Mouse (Mus musculus) intestine, embryonic 14.5 days (tissue): ENCODE measurements around the gene Gm10382. TPM values are rescaled to one million over a fixed set of nuclear protein-coding genes. Genes with fewer than 3 reads are reported as not detected.

Experiments used
- ATAC-seq: fragments of 200-750 bp; cut with Nextera tagmentation; replicated peaks from 2 replicates; pipeline ENCODE4 v1.8.0; 2017; ENCODE audit warnings: low read depth, moderate number of reproducible peaks, moderate TSS enrichment, moderate library complexity; ENCODE audit not compliant: low FRiP score, low TSS enrichment
- DNase-seq: peaks from one replicate; pipeline ENCODE4 v3.0.0-alpha.2; 2018; ENCODE audit warnings: low spot score
- H3K27ac ChIP-seq: fragments of 300-500 bp; sonication (generic); 2 replicates; pipeline ENCODE4 v1.5.1; 2014; ENCODE audit warnings: low read depth, mild to moderate bottlenecking, control low read depth
- H3K27me3 ChIP-seq: fragments of 300-500 bp; sonication (generic); replicated peaks from 2 replicates; pipeline ENCODE4 v1.6.1; 2014; ENCODE audit warnings: low read length, control low read depth; ENCODE audit not compliant: control insufficient read depth, insufficient read depth
- H3K36me3 ChIP-seq: fragments of 300-500 bp; sonication (generic); 2 replicates; pipeline ENCODE4 v1.6.1; 2014; ENCODE audit warnings: low read length, control low read depth; ENCODE audit not compliant: control insufficient read depth, insufficient read depth
- H3K4me1 ChIP-seq: fragments of 300-500 bp; sonication (generic); replicated peaks from 2 replicates; pipeline ENCODE4 v1.6.1; 2014; ENCODE audit warnings: low read length, control low read depth, mixed read lengths; ENCODE audit not compliant: control insufficient read depth, insufficient read depth
- H3K4me2 ChIP-seq: fragments of 300-500 bp; sonication (generic); 2 replicates; pipeline ENCODE4 v1.6.1; 2014; ENCODE audit warnings: low read length
- H3K4me3 ChIP-seq: fragments of 300-500 bp; sonication (generic); 2 replicates; pipeline ENCODE4 v1.5.1; 2014; ENCODE audit warnings: low read depth, low read length, control low read depth, mixed read lengths
- H3K9ac ChIP-seq: fragments of 300-500 bp; sonication (generic); 2 replicates; pipeline ENCODE4 v1.6.1; 2014; ENCODE audit warnings: mild to moderate bottlenecking, low read length
- H3K9me3 ChIP-seq: fragments of 300-500 bp; sonication (generic); 2 replicates; pipeline ENCODE4 v1.6.1; 2016; ENCODE audit warnings: low read length, control low read depth; ENCODE audit not compliant: control insufficient read depth
- WGBS: fragments of 180-500 bp; shearing (Covaris S2); extraction: QIAGEN DNeasy Blood & Tissue Kit; methylation state at CpG from one replicate; pipeline ENCODE4 v1.1.7; 2014; 5-methylcytosine and 5-hydroxymethylcytosine counted together
- polyA plus RNA-seq: library from polyadenylated mRNA; unstranded; fragments of >200 nt; fragmentation: Nextera tagmentation; extraction: Ambion mirVana; gene quantifications from 2 replicates; pipeline ENCODE4 v1.2.1, GENCODE M21; 2014

Gm10382 gene
- polyA plus RNA-seq, 1 experiment from 2014 or later = 0.15 TPM

DNA sequence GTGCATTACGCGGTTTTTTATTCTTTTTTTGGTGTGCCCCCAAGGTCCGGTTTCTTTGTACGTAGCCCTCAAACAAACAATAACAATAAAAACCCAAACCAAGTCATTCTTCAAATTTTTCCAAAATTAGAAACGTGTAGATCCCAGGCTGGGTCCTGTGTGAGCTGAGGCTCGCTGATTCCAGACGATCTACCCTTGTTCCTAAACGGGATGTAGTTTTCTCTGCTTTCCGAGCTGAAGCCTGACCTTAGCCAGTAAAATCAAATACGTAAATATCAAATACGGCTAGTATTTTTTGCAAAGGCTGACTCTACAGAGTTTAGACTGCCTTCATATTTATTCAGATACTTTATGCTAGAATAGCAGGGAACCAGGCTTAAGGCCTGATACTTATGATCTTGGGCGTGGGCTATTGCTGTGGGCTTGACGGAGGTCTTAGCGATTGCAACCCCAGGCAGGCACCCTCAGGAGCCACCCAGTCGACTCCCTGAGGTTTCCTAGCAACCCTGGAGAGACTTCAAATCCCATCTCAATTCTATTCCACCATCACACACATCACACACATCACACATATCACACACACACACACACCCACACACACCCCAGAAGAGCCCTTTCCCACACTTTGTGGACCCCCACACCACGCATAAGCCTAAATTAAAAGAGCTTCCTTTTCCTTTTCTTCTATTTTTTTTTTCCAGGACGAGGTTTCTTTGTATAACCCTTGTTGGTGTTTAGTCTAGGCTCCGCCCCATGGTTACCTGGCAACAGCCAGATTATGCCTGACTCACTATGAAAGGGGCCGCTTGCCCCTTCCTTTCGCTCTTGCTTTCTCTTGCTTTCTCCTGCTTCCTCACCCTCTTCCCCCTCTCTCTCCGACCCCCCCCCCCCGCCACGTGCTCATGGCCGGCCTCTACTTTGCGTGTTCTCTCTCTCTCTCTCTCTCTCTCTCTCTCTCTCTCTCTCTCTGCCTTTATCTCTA is 4.8 kb downstream of the Gm10382 start:
- peak; percentile 51 for ATAC-seq
- H3K9me3 ChIP-seq = no peaks in the 10 kb centered on the region
- peaks cover 28% of the 10 kb centered on the region for H3K4me1 ChIP-seq
- H3K36me3 ChIP-seq = no peaks in the 10 kb centered on the region
- 8% methylated on average over 21 of the region's 25 CpGs for WGBS
- H3K9ac ChIP-seq = peak overlapping the region; percentile 53
- peak; percentile 89 for DNase-seq
- H3K27me3 ChIP-seq = no peaks in the 10 kb centered on the region
- H3K4me3 ChIP-seq = peak overlapping the region; percentile 33
- H3K27ac ChIP-seq = peak overlapping the region; percentile 97
- peak overlapping the region; percentile 54 for H3K4me2 ChIP-seq

DNA sequence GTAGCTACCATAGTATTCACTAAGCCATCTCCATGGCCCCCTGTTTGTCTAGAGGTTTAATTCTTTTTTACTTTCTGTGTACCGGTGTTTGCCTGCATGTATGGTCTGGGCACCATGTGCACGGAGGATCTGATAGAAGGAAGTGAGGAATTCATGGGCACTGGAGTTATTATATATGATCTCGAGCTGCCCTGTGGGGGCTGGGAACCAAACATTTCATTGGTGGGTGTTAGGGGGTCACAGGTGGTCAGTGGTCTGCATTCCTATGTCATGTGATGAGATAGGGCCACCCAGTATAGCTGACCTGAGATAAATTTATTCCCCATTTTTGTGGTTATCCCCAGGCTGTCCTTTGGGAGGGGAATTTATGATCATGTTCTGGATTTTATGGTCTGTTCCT is 5.9 kb downstream of the Gm10382 start:
- no peaks in the 10 kb centered on the region for H3K27me3 ChIP-seq
- H3K4me2 ChIP-seq = peak overlapping the region; percentile 54
- H3K9ac ChIP-seq = 0 out of 2 replicates have a peak overlapping the region, but pooled peaks have one; percentile 53
- H3K4me3 ChIP-seq = no peak overlapping the region
- peaks cover 28% of the 10 kb centered on the region for H3K4me1 ChIP-seq
- H3K36me3 ChIP-seq = no peaks in the 10 kb centered on the region
- 34% methylated on average over 3 of the region's 3 CpGs for WGBS
- H3K27ac ChIP-seq = peak overlapping the region; percentile 97
- DNase-seq (no peak), ATAC-seq (no peak)
- H3K9me3 ChIP-seq = no peaks in the 10 kb centered on the region

DNA sequence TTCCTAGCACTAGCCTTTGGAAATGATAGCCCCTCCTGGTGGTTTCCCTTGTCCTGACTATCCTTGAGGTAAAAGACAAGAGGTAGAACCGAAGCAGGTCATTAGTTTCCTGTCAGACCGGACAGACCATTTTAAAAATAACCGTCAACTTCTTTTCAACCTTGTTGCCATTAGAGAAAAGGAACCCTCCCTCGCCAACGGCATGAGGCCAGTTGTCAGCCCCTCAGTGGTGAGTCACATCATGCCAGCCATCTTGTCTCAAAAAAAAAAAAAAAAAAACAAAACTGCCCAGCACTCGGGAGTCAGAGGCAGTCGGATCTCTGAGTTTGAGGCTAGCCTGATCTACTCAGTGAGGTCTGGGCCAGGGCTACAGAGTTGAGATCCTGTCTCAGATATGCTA is 11.8 kb downstream of the Gm10382 start:
- ATAC-seq (no peak), DNase-seq (no peak)
- H3K27ac ChIP-seq = no peak overlapping the region
- no peak overlapping the region for H3K4me3 ChIP-seq
- H3K4me1 ChIP-seq = no peaks in the 10 kb centered on the region
- no peaks in the 10 kb centered on the region for H3K36me3 ChIP-seq
- WGBS = 56% methylated on average over 7 of the region's 7 CpGs
- no peak overlapping the region for H3K9ac ChIP-seq
- H3K9me3 ChIP-seq = no peaks in the 10 kb centered on the region
- no peak overlapping the region for H3K4me2 ChIP-seq
- no peaks in the 10 kb centered on the region for H3K27me3 ChIP-seq

DNA sequence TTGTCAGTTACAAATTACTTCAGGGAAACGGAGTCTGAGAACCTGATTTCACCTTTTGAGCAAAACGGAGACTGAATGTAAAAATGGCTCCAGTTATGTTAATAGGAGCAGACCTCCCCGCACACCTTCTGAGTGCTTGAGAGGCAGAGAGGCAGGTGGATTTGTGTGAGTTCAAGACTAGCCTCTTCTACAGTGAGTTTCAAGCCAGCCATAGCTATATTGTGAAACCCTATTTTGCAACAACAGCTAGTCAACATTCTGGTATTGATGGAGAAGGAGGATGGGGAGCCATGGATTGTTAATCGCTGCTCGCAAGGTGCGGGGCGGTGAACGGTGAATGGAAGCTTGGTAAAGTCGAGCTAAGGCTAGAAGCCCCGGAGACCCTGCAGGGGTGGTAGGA is 13.4 kb downstream of the Gm10382 start:
- peaks cover 9% of the 10 kb centered on the region for H3K4me1 ChIP-seq
- H3K36me3 ChIP-seq = no peaks in the 10 kb centered on the region
- ATAC-seq (no peak), DNase-seq (no peak)
- WGBS = 61% methylated on average over 10 of the region's 10 CpGs
- no peak overlapping the region for H3K4me2 ChIP-seq
- H3K9me3 ChIP-seq = no peaks in the 10 kb centered on the region
- no peak overlapping the region for H3K27ac ChIP-seq
- no peaks in the 10 kb centered on the region for H3K27me3 ChIP-seq
- H3K9ac ChIP-seq = no peak overlapping the region
- H3K4me3 ChIP-seq = no peak overlapping the region

DNA sequence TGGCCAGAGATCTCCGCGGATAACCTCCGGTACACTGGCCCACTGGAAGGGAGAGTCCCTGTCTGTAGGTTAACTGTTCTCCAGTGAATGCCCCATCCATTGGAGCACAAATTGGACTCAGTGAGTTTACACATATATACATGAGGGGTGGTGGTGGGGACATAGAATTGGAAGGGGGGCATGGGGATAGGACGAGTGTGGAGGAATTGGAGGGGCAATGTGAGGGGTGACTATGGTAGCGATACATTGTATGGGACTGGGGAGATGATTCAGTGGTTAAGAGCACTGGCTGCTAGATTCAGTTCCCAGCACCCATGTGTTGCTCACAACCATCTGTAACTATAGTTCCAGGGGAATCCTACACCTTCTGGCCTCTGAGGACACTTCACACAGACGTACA is 13.9 kb downstream of the Gm10382 start:
- H3K36me3 ChIP-seq = no peaks in the 10 kb centered on the region
- H3K9ac ChIP-seq = no peak overlapping the region
- DNase-seq = no peak
- WGBS = 56% methylated on average over 6 of the region's 6 CpGs
- H3K4me1 ChIP-seq = peaks cover 9% of the 10 kb centered on the region
- H3K27me3 ChIP-seq = no peaks in the 10 kb centered on the region
- ATAC-seq = no peak
- H3K27ac ChIP-seq = no peak overlapping the region
- no peaks in the 10 kb centered on the region for H3K9me3 ChIP-seq
- H3K4me2 ChIP-seq = no peak overlapping the region
- H3K4me3 ChIP-seq = no peak overlapping the region

DNA sequence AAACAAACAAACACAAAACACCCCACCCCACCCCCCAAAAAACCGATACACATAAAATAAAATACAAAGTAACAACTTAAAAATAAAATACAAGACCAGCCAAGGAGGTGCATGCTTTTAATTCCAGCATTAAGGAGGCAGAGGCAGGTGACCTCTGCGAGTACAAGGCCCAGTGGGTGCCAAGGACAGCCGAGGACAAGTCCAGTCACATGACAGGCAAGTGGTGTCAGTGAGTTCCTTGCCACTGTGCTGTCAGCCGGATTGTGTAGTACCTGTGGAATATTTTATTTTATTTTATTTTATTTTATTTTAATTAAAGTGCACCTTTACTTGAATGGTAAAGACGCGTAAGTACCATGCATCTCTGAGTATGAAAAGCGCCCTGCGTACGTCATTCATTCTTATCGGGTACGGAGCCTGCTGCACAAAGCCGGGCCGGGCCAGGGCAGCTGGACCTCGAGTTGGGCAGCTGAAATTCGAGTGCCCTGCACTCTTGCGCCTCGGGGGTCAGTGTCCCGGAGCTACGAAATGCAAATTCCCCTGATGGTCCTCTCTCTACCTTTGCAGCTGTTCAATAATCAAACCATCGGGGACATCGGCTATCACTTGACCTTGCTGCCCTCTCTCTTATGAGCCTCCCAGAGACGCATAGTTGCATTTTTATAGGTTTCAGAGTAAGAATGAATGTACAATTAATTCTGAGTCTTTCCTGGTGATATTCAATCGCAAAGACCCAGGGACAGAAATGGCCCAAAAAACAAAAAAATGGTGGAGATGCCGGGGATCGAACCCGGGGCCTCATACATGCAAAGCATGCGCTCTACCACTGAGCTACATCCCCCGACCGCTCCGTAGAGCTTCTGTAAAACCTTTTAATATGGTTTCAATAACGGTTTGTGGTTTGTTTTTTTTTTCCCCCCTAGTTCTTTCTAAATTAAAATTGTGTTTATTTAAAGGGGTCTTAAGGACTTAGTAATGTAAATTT is 14.7 kb downstream of the Gm10382 start:
- DNase-seq (peak; percentile 95), ATAC-seq (no peak)
- Histone ChIP-seq H3K36me3 (no peaks in the 10 kb centered on the region), H3K4me3 (peak overlapping the region; percentile 87), H3K9ac (no peak overlapping the region), H3K27ac (no peak overlapping the region), H3K27me3 (no peaks in the 10 kb centered on the region), H3K4me2 (peak overlapping the region; percentile 65), H3K9me3 (no peaks in the 10 kb centered on the region), H3K4me1 (peaks cover 9% of the 10 kb centered on the region)
- WGBS = 14% methylated on average over 31 of the region's 31 CpGs

DNA sequence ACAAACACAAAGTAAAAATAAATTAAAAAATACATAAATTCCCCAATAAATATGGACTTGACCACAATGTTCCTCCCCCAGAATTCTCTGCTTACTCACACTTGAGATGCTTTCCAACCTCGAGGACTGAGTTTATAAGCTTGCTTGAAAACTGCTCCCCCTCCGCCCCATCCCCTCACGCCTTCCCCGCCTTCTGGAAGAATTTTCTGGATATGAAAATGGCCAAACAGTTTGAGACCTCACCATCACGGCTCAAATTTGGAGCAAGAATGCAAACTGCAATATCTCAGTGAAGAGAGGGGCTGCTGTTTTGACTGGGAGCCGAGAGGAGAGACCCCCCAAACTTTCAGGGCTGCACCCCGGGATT is 15.4 kb downstream of the Gm10382 start:
- no peaks in the 10 kb centered on the region for H3K9me3 ChIP-seq
- H3K4me3 ChIP-seq = peak overlapping the region; percentile 87
- H3K4me2 ChIP-seq = peak overlapping the region; percentile 65
- H3K27me3 ChIP-seq = no peaks in the 10 kb centered on the region
- no peak for ATAC-seq
- no peaks in the 10 kb centered on the region for H3K36me3 ChIP-seq
- DNase-seq = peak; percentile 83
- peak overlapping the region; percentile 64 for H3K9ac ChIP-seq
- H3K4me1 ChIP-seq = peaks cover 9% of the 10 kb centered on the region
- H3K27ac ChIP-seq = peak overlapping the region; percentile 83
- WGBS = under 1% methylated on average over 7 of the region's 7 CpGs

DNA sequence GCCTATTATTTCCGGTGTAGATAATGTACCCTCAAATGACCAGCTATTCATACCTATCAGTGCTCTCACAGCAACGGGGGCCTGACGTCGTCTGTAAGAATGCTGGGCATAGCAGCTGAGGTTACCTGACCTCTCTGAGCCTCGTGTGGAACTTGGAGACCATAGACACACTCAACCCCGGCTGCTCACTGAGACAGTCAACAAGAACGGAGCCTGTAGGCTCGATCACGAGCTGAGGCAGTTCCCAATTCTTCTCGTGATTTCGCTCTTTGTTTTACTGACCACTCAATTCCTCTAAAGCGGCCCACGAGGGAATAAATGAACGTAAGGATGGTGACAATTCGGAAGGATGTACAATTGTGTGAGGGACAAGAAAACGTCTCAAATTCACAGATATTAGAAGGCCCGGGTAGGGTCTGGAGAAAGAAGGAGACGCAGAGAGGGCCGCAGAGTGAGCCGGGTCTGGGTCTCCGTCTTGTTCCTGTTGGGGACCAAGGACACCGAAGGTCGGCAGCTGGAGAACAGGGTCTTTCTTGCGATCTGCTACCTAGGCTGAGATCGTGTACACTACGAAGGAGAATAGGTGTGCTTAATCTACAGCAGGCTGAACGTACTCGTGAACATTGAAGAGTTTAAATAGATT is 15.9 kb downstream of the Gm10382 start:
- Histone ChIP-seq H3K27me3 (no peaks in the 10 kb centered on the region), H3K9ac (peak overlapping the region; percentile 64), H3K4me2 (peak overlapping the region; percentile 65), H3K27ac (peak overlapping the region; percentile 83), H3K9me3 (no peaks in the 10 kb centered on the region), H3K4me1 (peaks cover 9% of the 10 kb centered on the region), H3K4me3 (peak overlapping the region; percentile 87), H3K36me3 (no peaks in the 10 kb centered on the region)
- WGBS = under 1% methylated on average over 28 of the region's 28 CpGs
- ATAC-seq (peak; percentile 14), DNase-seq (peak; percentile 94)
